Mouse (Mus musculus) limb, embryonic 15.5 days (tissue): ENCODE data around the gene Tradd. TPM values are rescaled to one million over a fixed set of nuclear protein-coding genes. Genes with fewer than 3 reads are reported as not detected.

Source experiments
- ATAC-seq: fragments of 200-750 bp; cut with Nextera tagmentation; 2 replicates; pipeline ENCODE4 v1.8.0; 2017; ENCODE audit warnings: low read depth, moderate TSS enrichment; ENCODE audit not compliant: insufficient number of reproducible peaks, low FRiP score, low TSS enrichment
- H3K27ac ChIP-seq: fragments of 300-500 bp; sonication (generic); 2 replicates; pipeline ENCODE4 v1.5.1; 2015; ENCODE audit warnings: moderate library complexity, mild to moderate bottlenecking, inconsistent platforms
- H3K27me3 ChIP-seq: fragments of 300-500 bp; sonication (generic); 2 replicates; pipeline ENCODE4 v1.6.1; 2015; ENCODE audit warnings: inconsistent platforms
- H3K36me3 ChIP-seq: fragments of 300-500 bp; sonication (generic); 2 replicates; pipeline ENCODE4 v1.6.1; 2015; ENCODE audit warnings: inconsistent platforms
- H3K4me1 ChIP-seq: fragments of 300-500 bp; sonication (generic); 2 replicates; pipeline ENCODE4 v1.6.1; 2015; ENCODE audit warnings: inconsistent platforms
- H3K4me2 ChIP-seq: fragments of 300-500 bp; sonication (generic); 2 replicates; pipeline ENCODE4 v1.6.1; 2015; ENCODE audit warnings: mild to moderate bottlenecking, inconsistent platforms
- H3K4me3 ChIP-seq: fragments of 300-500 bp; sonication (generic); 2 replicates; pipeline ENCODE4 v1.5.1; 2015; ENCODE audit warnings: mild to moderate bottlenecking, inconsistent platforms
- H3K9ac ChIP-seq: fragments of 300-500 bp; sonication (generic); 2 replicates; pipeline ENCODE4 v1.6.1; 2015; ENCODE audit warnings: inconsistent platforms
- H3K9me3 ChIP-seq: fragments of 300-500 bp; sonication (generic); 2 replicates; pipeline ENCODE4 v1.6.1; 2016; ENCODE audit warnings: inconsistent platforms
- WGBS: fragments of 180-500 bp; shearing (Covaris S2); methylation state at CpG from one replicate; pipeline ENCODE4 v1.1.7; 2015; 5-methylcytosine and 5-hydroxymethylcytosine counted together
- polyA plus RNA-seq: library from polyadenylated mRNA; unstranded; fragments of >200 nt; fragmentation: Nextera tagmentation; extraction: Ambion mirVana; gene quantifications from 2 replicates; pipeline ENCODE4 v1.2.1, GENCODE M21; 2015

Tradd gene
- polyA plus RNA-seq, 1 experiment from 2014 or later: 30.8 TPM

- WGBS: 5% methylated on average over 10 of the region's 10 CpGs
- Histone ChIP-seq H3K27me3 (peaks cover 72% of the 10 kb centered on the region), H3K9me3 (no peaks in the 10 kb centered on the region), H3K4me2 (peak overlapping the region; percentile 86), H3K36me3 (no peaks in the 10 kb centered on the region), H3K4me1 (peaks cover 38% of the 10 kb centered on the region), H3K9ac (no peak overlapping the region), H3K4me3 (peak overlapping the region; percentile 68), H3K27ac (no peak overlapping the region)
- ATAC-seq: no peak
These were observed 719 bp upstream of the Tradd start for GRCm38 (mm10) chr8:105265128-105265527.

- H3K36me3 ChIP-seq: no peaks in the 10 kb centered on the region
- no peak for ATAC-seq
- H3K9ac ChIP-seq: no peak overlapping the region
- peak overlapping the region; percentile 86 for H3K4me2 ChIP-seq
- 39% methylated on average over 16 of the region's 16 CpGs for WGBS
- peak overlapping the region; percentile 68 for H3K4me3 ChIP-seq
- peaks cover 71% of the 10 kb centered on the region for H3K27me3 ChIP-seq
- peaks cover 36% of the 10 kb centered on the region for H3K4me1 ChIP-seq
- H3K27ac ChIP-seq: no peak overlapping the region
- H3K9me3 ChIP-seq: no peaks in the 10 kb centered on the region
These were observed 1.0 kb downstream of the Tradd start for GRCm38 (mm10) chr8:105263244-105263912.

- Histone ChIP-seq H3K4me1 (peaks cover 31% of the 10 kb centered on the region), H3K4me2 (no peak overlapping the region), H3K9me3 (no peaks in the 10 kb centered on the region), H3K9ac (no peak overlapping the region), H3K27me3 (peaks cover 64% of the 10 kb centered on the region), H3K27ac (no peak overlapping the region), H3K4me3 (no peak overlapping the region), H3K36me3 (no peaks in the 10 kb centered on the region)
- 85% methylated on average over 12 of the region's 12 CpGs for WGBS
- no peak for ATAC-seq
These were observed 3.0 kb downstream of the Tradd start for GRCm38 (mm10) chr8:105261326-105261980.

GRCm38 (mm10) chr8:105260371-105261099 lies 3.9 kb downstream of the Tradd start:
- 61% methylated on average over 7 of the region's 7 CpGs for WGBS
- Histone ChIP-seq H3K27me3 (peaks cover 65% of the 10 kb centered on the region), H3K4me3 (no peak overlapping the region), H3K27ac (no peak overlapping the region), H3K4me1 (peaks cover 33% of the 10 kb centered on the region), H3K9ac (no peak overlapping the region), H3K9me3 (no peaks in the 10 kb centered on the region), H3K36me3 (no peaks in the 10 kb centered on the region), H3K4me2 (no peak overlapping the region)
- no peak for ATAC-seq

- Histone ChIP-seq H3K4me1 (peaks cover 33% of the 10 kb centered on the region), H3K27ac (no peak overlapping the region), H3K36me3 (no peaks in the 10 kb centered on the region), H3K4me2 (peak overlapping the region; percentile 78), H3K4me3 (peak overlapping the region; percentile 38), H3K9me3 (no peaks in the 10 kb centered on the region), H3K27me3 (peaks cover 63% of the 10 kb centered on the region), H3K9ac (no peak overlapping the region; the same call in 1 of the 2 replicates)
- WGBS: 3% methylated on average over 30 of the region's 30 CpGs
- ATAC-seq: no peak
These were observed 4.6 kb downstream of the Tradd start for GRCm38 (mm10) chr8:105259721-105260320.

GRCm38 (mm10) chr8:105258911-105259720 lies 5.3 kb downstream of the Tradd start:
- Histone ChIP-seq H3K9ac (no peak overlapping the region; the same call in 1 of the 2 replicates), H3K27ac (no peak overlapping the region), H3K4me2 (peak overlapping the region; percentile 78), H3K9me3 (no peaks in the 10 kb centered on the region), H3K4me1 (peaks cover 35% of the 10 kb centered on the region), H3K27me3 (peaks cover 62% of the 10 kb centered on the region), H3K4me3 (peak overlapping the region; percentile 38), H3K36me3 (no peaks in the 10 kb centered on the region)
- no peak for ATAC-seq
- 6% methylated on average over 55 of the region's 55 CpGs for WGBS

- Histone ChIP-seq H3K27me3 (peaks cover 53% of the 10 kb centered on the region), H3K36me3 (peaks cover 10% of the 10 kb centered on the region), H3K9me3 (no peaks in the 10 kb centered on the region), H3K4me3 (no peak overlapping the region), H3K9ac (no peak overlapping the region), H3K4me2 (no peak overlapping the region), H3K27ac (no peak overlapping the region), H3K4me1 (peaks cover 43% of the 10 kb centered on the region)
- 64% methylated on average over 7 of the region's 7 CpGs for WGBS
- ATAC-seq: no peak
These were observed 6.9 kb downstream of the Tradd start for GRCm38 (mm10) chr8:105257318-105258114.

DNA sequence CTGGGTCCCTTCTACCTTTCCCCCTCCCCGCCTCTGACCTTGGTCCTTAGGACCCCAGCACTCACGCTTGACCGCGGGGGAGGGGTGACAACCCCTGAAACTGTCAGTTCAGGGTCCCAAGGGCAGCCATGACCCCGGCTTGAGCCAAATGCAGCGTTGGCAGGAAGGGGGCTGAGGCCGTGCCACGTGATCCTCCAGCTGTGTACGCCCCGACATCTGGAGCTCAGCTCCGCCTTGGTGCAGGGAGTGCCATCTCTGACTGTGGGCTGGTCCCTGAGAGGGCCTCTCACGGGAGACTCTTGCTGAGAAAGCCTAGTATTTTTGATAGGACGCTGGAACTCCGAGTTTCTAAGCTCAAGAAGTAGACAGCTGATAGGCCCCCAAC lies 9.5 kb downstream of the Tradd start, which contains the start of gene B3gnt9:
Gene B3gnt9, minus strand, starts transcription at position 188 of the 385 bp plus-strand sequence.
- WGBS: 0% methylated on average over 14 of the region's 14 CpGs
- H3K9me3 ChIP-seq: no peaks in the 10 kb centered on the region
- H3K9ac ChIP-seq: peak within 1 kb of the TSS; percentile 64
- H3K36me3 ChIP-seq: peaks cover 34% of the 10 kb centered on the region
- peak within 1 kb of the TSS; percentile 72 for H3K4me3 ChIP-seq
- peak; percentile 85 for ATAC-seq
- peak within 1 kb of the TSS; percentile 75 for H3K4me2 ChIP-seq
- peaks cover 34% of the 10 kb centered on the region for H3K27me3 ChIP-seq
- H3K27ac ChIP-seq: peak within 1 kb of the TSS; percentile 97
- H3K4me1 ChIP-seq: peaks cover 39% of the 10 kb centered on the region

- peaks cover 33% of the 10 kb centered on the region for H3K4me1 ChIP-seq
- peak overlapping the region; percentile 64 for H3K9ac ChIP-seq
- WGBS: under 1% methylated on average over 73 of the region's 74 CpGs
- H3K27ac ChIP-seq: peak overlapping the region; percentile 97
- peak overlapping the region; percentile 72 for H3K4me3 ChIP-seq
- no peaks in the 10 kb centered on the region for H3K9me3 ChIP-seq
- ATAC-seq: peak; percentile 87
- peaks cover 30% of the 10 kb centered on the region for H3K27me3 ChIP-seq
- H3K36me3 ChIP-seq: peaks cover 40% of the 10 kb centered on the region
- H3K4me2 ChIP-seq: peak overlapping the region; percentile 75
These were observed 10.1 kb downstream of the Tradd start for GRCm38 (mm10) chr8:105254152-105254965.

DNA sequence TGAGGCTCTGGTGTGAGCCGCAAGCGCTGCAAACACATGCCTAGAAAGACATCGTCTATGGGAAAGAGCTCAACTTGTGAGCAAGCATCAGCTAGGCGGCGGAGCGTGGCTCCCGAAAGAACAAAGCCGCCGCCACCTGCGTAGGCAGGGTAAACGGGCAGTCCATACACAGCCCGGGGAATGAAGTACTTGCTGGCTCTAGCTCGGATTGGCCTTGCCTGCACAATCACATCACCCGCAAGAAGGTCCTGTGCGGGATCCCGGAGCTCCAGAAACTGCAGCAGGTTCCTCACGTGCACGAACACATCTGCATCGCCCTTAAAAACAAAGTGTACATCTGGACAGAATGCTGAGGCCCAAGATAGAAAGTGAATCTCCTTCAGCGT lies 10.7 kb downstream of the Tradd start:
- peaks cover 24% of the 10 kb centered on the region for H3K27me3 ChIP-seq
- H3K36me3 ChIP-seq: peaks cover 46% of the 10 kb centered on the region
- H3K4me1 ChIP-seq: peaks cover 27% of the 10 kb centered on the region
- peak overlapping the region; percentile 97; the same call in 1 of the 2 replicates for H3K27ac ChIP-seq
- ATAC-seq: no peak
- H3K4me3 ChIP-seq: peak overlapping the region; percentile 72
- peak overlapping the region; percentile 18; the same call in 1 of the 2 replicates for H3K9ac ChIP-seq
- WGBS: 30% methylated on average over 20 of the region's 20 CpGs
- H3K4me2 ChIP-seq: peak overlapping the region; percentile 75
- no peaks in the 10 kb centered on the region for H3K9me3 ChIP-seq
